ENCODE assay signal across 31 mouse cellular contexts in genomic region chr15:26337775-26338174, GRCm38 (mm10). TPM values are rescaled to one million over a fixed set of nuclear protein-coding genes. Genes with fewer than 3 reads are reported as not detected.
"Had no signal": no experiment of that assay in that cellular context is flagged by ENCODE, and none has a peak within 500 bp of the region (broad histone marks: within the 10 kb centered on the region; RNA-seq: fewer than 3 reads in every experiment).

No protein-coding gene starts in this region.

- H3K9ac ChIP-seq: heart, embryonic 13.5 days; heart, embryonic 15.5 days; hindbrain, embryonic 12.5 days; hindbrain, embryonic 14.5 days; intestine, embryonic 15.5 days; limb, embryonic 12.5 days; liver, embryonic 13.5 days; liver, embryonic 15.5 days; liver, postnatal 0 days had no signal

- H3K27me3 ChIP-seq: heart, embryonic 13.5 days; heart, embryonic 15.5 days; hindbrain, embryonic 12.5 days; intestine, embryonic 15.5 days; limb, embryonic 12.5 days; liver, embryonic 13.5 days; liver, embryonic 15.5 days had no signal

- H3K4me3 ChIP-seq: gastrocnemius, adult 2 months; heart, adult 2 months; heart, embryonic 13.5 days; heart, embryonic 15.5 days; hindbrain, embryonic 10.5 days; hindbrain, embryonic 12.5 days; intestine, embryonic 15.5 days; layer of hippocampus, adult 2 months; left cerebral cortex, adult 2 months; limb, embryonic 10.5 days; limb, embryonic 12.5 days; liver, embryonic 13.5 days; liver, embryonic 15.5 days had no signal

- DNase-seq: gastrocnemius, adult 2 months; gastrocnemius, postnatal 10 days; gastrocnemius, postnatal 25 days; heart, adult 11 months; heart, adult 2 months; heart, postnatal 14 days; heart, postnatal 4 days; kidney, adult 18-20 months; kidney, adult 8-10 months; kidney, postnatal 10 days; kidney, postnatal 25 days; kidney, postnatal 4 days; liver; liver, embryonic 13.5 days; liver, postnatal 0 days had no signal

- H3K9me3 ChIP-seq: heart, embryonic 13.5 days; heart, embryonic 15.5 days; hindbrain, embryonic 10.5 days; hindbrain, embryonic 12.5 days; intestine, embryonic 15.5 days; limb, embryonic 10.5 days; limb, embryonic 12.5 days; liver, embryonic 13.5 days; liver, embryonic 15.5 days had no signal

- H3K4me2 ChIP-seq: heart, embryonic 11.5 days; heart, embryonic 13.5 days; heart, embryonic 15.5 days; hindbrain, embryonic 12.5 days; hindbrain, embryonic 14.5 days; intestine, embryonic 15.5 days; limb, embryonic 12.5 days; liver, embryonic 11.5 days; liver, embryonic 13.5 days; liver, embryonic 15.5 days had no signal

- H3K4me1 ChIP-seq: heart, embryonic 13.5 days; heart, embryonic 15.5 days; hindbrain, embryonic 10.5 days; hindbrain, embryonic 12.5 days; intestine, embryonic 15.5 days; limb, embryonic 10.5 days; limb, embryonic 12.5 days; liver, embryonic 13.5 days; liver, embryonic 15.5 days had no signal

- H3K27ac ChIP-seq: gastrocnemius, adult 2 months; heart, adult 2 months; heart, embryonic 13.5 days; heart, embryonic 15.5 days; hindbrain, embryonic 10.5 days; hindbrain, embryonic 12.5 days; hindbrain, embryonic 14.5 days; intestine, embryonic 15.5 days; left cerebral cortex, adult 2 months; limb, embryonic 10.5 days; limb, embryonic 12.5 days; liver, embryonic 13.5 days; liver, embryonic 15.5 days had no signal

- H3K36me3 ChIP-seq: heart, embryonic 13.5 days; heart, embryonic 15.5 days; hindbrain, embryonic 10.5 days; hindbrain, embryonic 12.5 days; intestine, embryonic 15.5 days; limb, embryonic 10.5 days; limb, embryonic 12.5 days; liver, embryonic 13.5 days; liver, embryonic 15.5 days had no signal

- ATAC-seq: hindbrain, embryonic 16.5 days; inflammation-experienced regulatory T-cells, adult 6 months; intestine, embryonic 15.5 days; intestine, postnatal 0 days; liver, postnatal 0 days had no signal

RNA-seq across cellular contexts. Expression of gene March11, which starts 28.9 kb away (rescaled TPM):
- total RNA-seq: gastrocnemius, adult 2 months; gastrocnemius, postnatal 25 days had no signal
- polyA plus RNA-seq: heart, embryonic 11.5 days; intestine, postnatal 0 days; liver, embryonic 13.5 days; liver, embryonic 15.5 days; liver, postnatal 0 days had no signal
